Mouse (Mus musculus): ENCODE measurements around the gene Cxcl3. TPM values are rescaled to one million over a fixed set of nuclear protein-coding genes. Genes with fewer than 3 reads are reported as not detected.

The Cxcl3 gene
- polyA plus RNA-seq, 1 experiment from 2014 or later = not detected

DNA sequence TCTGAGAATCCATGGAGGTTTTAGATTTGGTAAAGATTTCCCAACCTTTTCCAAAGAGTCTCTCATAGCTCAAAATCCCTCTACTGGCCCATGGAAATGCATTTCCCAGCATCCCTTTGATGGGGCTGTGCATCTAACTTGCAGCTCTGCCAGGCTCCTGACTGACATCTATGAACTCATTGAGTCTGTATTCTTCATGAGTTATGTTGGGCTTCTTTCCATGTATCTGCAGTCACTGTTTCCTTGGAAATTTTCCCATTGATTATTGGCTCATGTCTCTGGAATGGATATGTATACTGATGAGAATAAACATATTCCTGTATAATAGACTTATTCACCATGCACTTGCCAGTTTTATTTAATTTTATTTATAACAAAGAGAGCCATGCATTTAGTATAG lies 20.1 kb downstream of the Cxcl3 start:
- ATAC-seq (ENCODE audit: low FRiP score, low read depth) = no peak

DNA sequence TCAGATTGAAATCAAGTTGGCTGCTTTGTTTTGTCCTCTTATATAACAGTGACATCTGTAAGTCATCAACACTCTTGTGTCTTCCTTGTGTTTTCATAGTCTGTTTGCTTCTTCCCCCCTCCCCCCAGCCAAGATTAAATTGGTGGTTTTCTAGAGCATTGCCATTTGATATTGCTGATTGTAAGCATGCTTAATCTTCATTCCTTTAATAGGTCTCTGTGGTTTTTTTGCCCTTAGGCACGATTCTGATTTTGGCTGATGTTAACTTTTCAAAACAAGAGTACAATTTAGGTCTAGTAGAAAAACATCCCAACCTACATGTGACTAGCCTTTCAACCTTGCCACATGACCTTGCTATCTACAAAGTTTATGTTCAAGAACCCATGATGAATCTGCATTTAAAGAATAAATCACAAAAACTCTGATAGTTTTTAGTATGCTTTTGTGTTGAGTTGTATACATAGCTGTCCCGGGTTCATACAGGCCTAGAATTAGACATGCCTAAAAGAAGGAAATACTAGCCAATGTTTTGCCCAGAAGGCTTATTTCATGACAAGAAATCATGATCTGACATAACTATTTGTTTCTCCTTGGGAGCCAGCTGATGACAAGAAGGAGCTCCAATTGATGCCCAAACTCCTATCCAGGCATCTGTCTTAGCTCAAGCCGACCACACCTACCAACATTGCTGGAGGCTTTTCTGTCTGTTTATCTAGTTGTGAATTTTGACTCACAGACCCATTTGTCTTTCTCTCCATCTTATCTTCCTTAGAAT lies 21.5 kb downstream of the Cxcl3 start:
- 89% methylated on average over 3 of the region's 3 CpGs for WGBS
- ATAC-seq (ENCODE audit: low FRiP score, low read depth) = no peak
- Histone ChIP-seq H3K36me3 (no peaks in the 10 kb centered on the region), H3K4me1 (no peaks in the 10 kb centered on the region), H3K4me3 (no peak overlapping the region), H3K27ac (no peak overlapping the region), H3K4me2 (replicated peaks) (no peak overlapping the region), H3K9me3 (no peaks in the 10 kb centered on the region), H3K9ac (no peak overlapping the region), H3K27me3 (replicated peaks) (no peaks in the 10 kb centered on the region)

More for the DNA sequence above, 20.1 kb downstream of the Cxcl3 start:
- Histone ChIP-seq H3K27ac (no peak overlapping the region), H3K4me2 (replicated peaks) (no peak overlapping the region), H3K4me3 (no peak overlapping the region), H3K27me3 (replicated peaks) (no peaks in the 10 kb centered on the region), H3K4me1 (no peaks in the 10 kb centered on the region), H3K36me3 (no peaks in the 10 kb centered on the region), H3K9me3 (no peaks in the 10 kb centered on the region), H3K9ac (no peak overlapping the region)

DNA sequence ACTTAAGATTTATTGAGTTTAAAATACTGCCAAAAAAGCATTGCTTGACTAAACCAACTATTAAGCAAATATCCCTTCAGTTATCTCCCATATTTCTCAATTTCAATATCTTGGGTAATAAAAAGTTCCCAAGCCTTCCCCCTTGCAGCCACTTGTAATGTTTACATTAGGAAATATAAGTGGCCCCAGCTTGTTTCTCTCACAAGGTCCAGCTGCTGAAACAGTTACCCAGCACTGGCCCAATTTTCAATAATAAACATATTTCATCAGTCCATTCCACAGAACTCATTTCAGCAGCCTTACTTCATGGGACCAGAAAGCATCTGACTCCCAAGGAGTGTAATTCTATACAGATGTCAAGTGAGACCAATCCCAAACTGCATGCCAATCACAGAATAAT lies 33.9 kb downstream of the Cxcl3 start:
- Histone ChIP-seq H3K27ac (no peak overlapping the region), H3K9ac (no peak overlapping the region), H3K4me3 (no peak overlapping the region), H3K9me3 (no peaks in the 10 kb centered on the region), H3K36me3 (no peaks in the 10 kb centered on the region), H3K4me2 (replicated peaks) (no peak overlapping the region), H3K27me3 (replicated peaks) (no peaks in the 10 kb centered on the region), H3K4me1 (no peaks in the 10 kb centered on the region)
- no peak for ATAC-seq (ENCODE audit: low FRiP score, low read depth)

DNA sequence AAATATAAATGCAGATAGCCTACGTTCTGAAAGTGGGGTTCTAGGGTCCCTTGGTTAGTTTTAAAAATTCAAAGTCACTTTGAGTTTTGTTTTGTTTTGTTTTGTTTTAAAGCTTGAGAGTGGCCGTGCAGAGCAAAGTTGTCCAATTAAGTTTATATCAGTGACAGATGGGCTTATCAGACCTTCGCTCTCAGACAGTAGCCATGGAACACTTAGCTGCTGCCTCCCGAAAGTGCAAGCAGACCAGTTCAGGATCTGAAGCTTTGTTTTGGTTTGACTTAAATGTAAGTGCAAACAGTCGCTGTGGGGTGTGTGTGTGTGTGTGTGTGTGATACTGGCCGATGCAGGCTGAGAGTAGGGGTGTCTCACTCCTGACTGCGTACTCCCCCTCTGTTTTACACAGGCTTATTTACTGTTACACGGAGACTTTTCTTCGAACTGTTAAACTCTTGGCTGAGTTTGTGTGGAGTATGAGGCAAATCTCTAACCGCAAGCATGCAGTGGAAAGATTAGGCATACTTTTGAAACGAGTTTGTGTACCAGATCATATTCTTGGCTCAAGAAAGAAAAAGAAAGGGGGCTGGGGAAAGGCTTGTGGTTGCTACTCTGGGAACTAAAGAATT lies 46.4 kb downstream of the Cxcl3 start:
- 89% methylated on average over 11 of the region's 11 CpGs for WGBS
- no peak overlapping the region for H3K4me3 ChIP-seq
- no peaks in the 10 kb centered on the region for H3K9me3 ChIP-seq
- no peak for ATAC-seq (ENCODE audit: low FRiP score, low read depth)
- H3K4me2 ChIP-seq (replicated peaks) = no peak overlapping the region
- H3K4me1 ChIP-seq = no peaks in the 10 kb centered on the region
- H3K36me3 ChIP-seq = no peaks in the 10 kb centered on the region
- H3K27ac ChIP-seq = no peak overlapping the region
- H3K27me3 ChIP-seq (replicated peaks) = no peaks in the 10 kb centered on the region
- H3K9ac ChIP-seq = no peak overlapping the region

DNA sequence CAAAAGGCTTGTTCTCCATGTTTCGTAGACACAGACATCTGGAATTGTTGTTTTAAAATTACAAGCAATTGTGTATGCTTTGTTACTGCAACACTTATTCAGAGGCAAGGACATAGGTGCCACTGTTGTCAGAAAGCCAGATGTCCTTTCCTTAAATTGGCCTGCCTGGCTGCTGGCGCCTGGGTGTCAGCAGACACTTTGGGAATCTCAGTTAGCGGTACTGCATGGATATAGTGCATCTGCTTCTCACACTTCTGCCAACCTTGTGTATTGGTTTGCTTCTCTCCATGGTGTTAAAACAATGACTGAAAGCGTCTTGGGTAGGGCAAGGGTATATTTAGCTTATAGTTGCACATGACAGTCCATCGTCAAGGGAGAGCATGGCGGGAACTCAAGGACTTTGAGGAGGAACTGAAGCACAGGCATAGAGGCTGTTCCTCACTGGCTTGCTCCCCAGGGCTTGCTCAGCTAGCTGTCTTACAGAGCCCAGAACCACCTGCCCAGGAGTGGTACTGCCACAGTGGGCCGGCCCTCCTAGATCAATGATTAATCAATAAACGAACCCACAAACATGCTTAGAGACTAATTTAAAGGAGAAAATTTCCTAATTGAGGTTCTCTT lies 47.0 kb downstream of the Cxcl3 start:
- H3K27ac ChIP-seq = no peak overlapping the region
- H3K4me3 ChIP-seq = no peak overlapping the region
- ATAC-seq (ENCODE audit: low FRiP score, low read depth) = no peak
- no peak overlapping the region for H3K9ac ChIP-seq
- H3K4me2 ChIP-seq (replicated peaks) = no peak overlapping the region
- H3K9me3 ChIP-seq = no peaks in the 10 kb centered on the region
- H3K4me1 ChIP-seq = no peaks in the 10 kb centered on the region
- no peaks in the 10 kb centered on the region for H3K36me3 ChIP-seq
- WGBS = 92% methylated on average over 8 of the region's 8 CpGs
- no peaks in the 10 kb centered on the region for H3K27me3 ChIP-seq (replicated peaks)

DNA sequence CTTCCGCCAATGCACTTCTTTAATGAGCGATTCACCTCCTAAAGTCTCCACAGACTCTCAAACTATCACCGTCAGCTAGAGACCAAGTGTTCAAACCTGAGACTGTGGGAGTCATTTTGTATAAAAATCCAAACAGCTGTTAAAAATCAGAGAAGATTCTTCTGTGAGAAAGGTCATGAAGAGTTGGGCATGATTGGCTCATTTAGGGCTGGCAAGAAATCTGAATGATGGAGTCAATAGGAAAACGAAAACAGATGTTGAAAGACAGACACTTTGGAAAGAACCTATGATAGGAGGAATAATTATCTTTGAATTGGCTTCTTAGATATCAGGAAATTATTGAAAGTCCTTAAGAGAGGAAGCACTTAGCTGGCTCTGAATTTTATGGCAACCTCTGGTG lies 48.5 kb downstream of the Cxcl3 start:
- H3K4me2 ChIP-seq (replicated peaks) = no peak overlapping the region
- no peaks in the 10 kb centered on the region for H3K9me3 ChIP-seq
- H3K27ac ChIP-seq = no peak overlapping the region
- no peak overlapping the region for H3K9ac ChIP-seq
- H3K4me3 ChIP-seq = no peak overlapping the region
- H3K27me3 ChIP-seq (replicated peaks) = no peaks in the 10 kb centered on the region
- H3K4me1 ChIP-seq = no peaks in the 10 kb centered on the region
- no peak for ATAC-seq (ENCODE audit: low FRiP score, low read depth)
- 88% methylated on average over 4 of the region's 4 CpGs for WGBS
- H3K36me3 ChIP-seq = no peaks in the 10 kb centered on the region

DNA sequence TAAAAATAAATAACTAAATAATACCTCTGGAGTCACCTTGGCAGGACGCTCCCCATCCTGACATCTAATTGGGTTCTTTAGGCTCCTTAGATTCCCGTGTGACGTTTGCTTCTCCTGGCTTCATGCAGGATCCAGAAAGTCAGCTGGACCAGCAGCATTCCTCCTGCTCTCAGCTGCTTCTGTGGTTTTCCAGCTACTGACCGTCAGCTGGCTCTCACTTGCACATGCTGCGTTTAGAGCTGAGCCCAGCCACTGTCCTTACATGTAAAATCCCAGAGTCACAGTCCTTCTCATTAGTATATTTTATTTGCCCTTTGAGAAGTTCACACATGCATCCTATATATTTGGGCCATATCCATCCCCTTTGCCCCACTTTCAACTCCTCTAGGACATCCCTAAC lies 52.7 kb downstream of the Cxcl3 start:
- Histone ChIP-seq H3K27ac (no peak overlapping the region), H3K4me1 (no peaks in the 10 kb centered on the region), H3K4me3 (no peak overlapping the region), H3K4me2 (replicated peaks) (no peak overlapping the region), H3K9me3 (no peaks in the 10 kb centered on the region), H3K36me3 (no peaks in the 10 kb centered on the region), H3K9ac (no peak overlapping the region), H3K27me3 (replicated peaks) (no peaks in the 10 kb centered on the region)
- no peak for ATAC-seq (ENCODE audit: low FRiP score, low read depth)
- 86% methylated on average over 5 of the region's 5 CpGs for WGBS

Small RNA genes lying within 50 kb of the gene (microRNA-seq; reads per million reads assigned to microRNA genes)
- gene Gm24322 = not detected

Other genes starting within 250 kb of the Cxcl3 start
- gene 5830473C10Rik, start 225.0 kb upstream of the Cxcl3 start, polyA plus RNA-seq (2016; fragmentation: Nextera tagmentation; extraction: Ambion mirVana) = not detected in 2 replicates
- 0.27 TPM in 2 replicates for gene Rassf6, start 145.4 kb upstream of the Cxcl3 start, polyA plus RNA-seq (2016; fragmentation: Nextera tagmentation; extraction: Ambion mirVana)
- 0.10 TPM in 1 of 2 replicates, not detected in the other for gene Cxcl5, start 26.7 kb upstream of the Cxcl3 start, polyA plus RNA-seq (2016; fragmentation: Nextera tagmentation; extraction: Ambion mirVana)
- gene Ppbp, start 17.6 kb upstream of the Cxcl3 start, polyA plus RNA-seq (2016; fragmentation: Nextera tagmentation; extraction: Ambion mirVana) = 9.7 and 10.9 TPM in 2 replicates
- gene Pf4, start 13.7 kb upstream of the Cxcl3 start, polyA plus RNA-seq (2016; fragmentation: Nextera tagmentation; extraction: Ambion mirVana) = 55.1 and 62.3 TPM in 2 replicates
- 0.11 TPM in 1 of 2 replicates, not detected in the other for gene Cxcl15, start 8.4 kb downstream of the Cxcl3 start, polyA plus RNA-seq (2016; fragmentation: Nextera tagmentation; extraction: Ambion mirVana)
- not detected in 2 replicates for gene Cxcl1, start 105.1 kb downstream of the Cxcl3 start, polyA plus RNA-seq (2016; fragmentation: Nextera tagmentation; extraction: Ambion mirVana)
- gene Cxcl2, start 117.8 kb downstream of the Cxcl3 start, polyA plus RNA-seq (2016; fragmentation: Nextera tagmentation; extraction: Ambion mirVana) = not detected in 2 replicates
- 99.9 and 100 TPM in 2 replicates for gene Mthfd2l, start 145.0 kb downstream of the Cxcl3 start, polyA plus RNA-seq (2016; fragmentation: Nextera tagmentation; extraction: Ambion mirVana)
- gene Epgn, start 241.4 kb downstream of the Cxcl3 start, polyA plus RNA-seq (2016; fragmentation: Nextera tagmentation; extraction: Ambion mirVana) = 0.22 TPM in 1 of 2 replicates, not detected in the other